Mouse (Mus musculus) heart, embryonic 13.5 days (tissue): ENCODE data around the gene Zfp566. TPM values are rescaled to one million over a fixed set of nuclear protein-coding genes. Genes with fewer than 3 reads are reported as not detected.
A peak's percentile ranks its signal among the peaks of the same experiment; 100 is the strongest.
"Not testable (repeated sequence)": the region's sequence is repeated elsewhere in the genome, so short reads cannot be mapped to it uniquely, and the experiment has no call there.

Experiments
- ATAC-seq: fragments of 200-750 bp; cut with Nextera tagmentation; 2 replicates; pipeline ENCODE4 v1.8.0; 2017; ENCODE audit warnings: moderate TSS enrichment; ENCODE audit not compliant: insufficient number of reproducible peaks, low FRiP score, low TSS enrichment; ENCODE audit errors: extremely low read depth
- H3K27ac ChIP-seq: fragments of 300-500 bp; sonication (generic); replicated peaks from 2 replicates; pipeline ENCODE4 v1.5.1; 2015; ENCODE audit warnings: moderate library complexity, mild to moderate bottlenecking, inconsistent platforms
- H3K27me3 ChIP-seq: fragments of 300-500 bp; sonication (generic); replicated peaks from 2 replicates; pipeline ENCODE4 v1.6.1; 2015; ENCODE audit warnings: mild to moderate bottlenecking, inconsistent platforms
- H3K36me3 ChIP-seq: fragments of 300-500 bp; sonication (generic); 2 replicates; pipeline ENCODE4 v1.6.1; 2015; ENCODE audit warnings: mild to moderate bottlenecking, inconsistent platforms
- H3K4me1 ChIP-seq: fragments of 300-500 bp; sonication (generic); 2 replicates; pipeline ENCODE4 v1.6.1; 2015; ENCODE audit warnings: inconsistent platforms
- H3K4me2 ChIP-seq: fragments of 300-500 bp; sonication (generic); 2 replicates; pipeline ENCODE4 v1.6.1; 2015; ENCODE audit warnings: inconsistent platforms, mild to moderate bottlenecking, moderate library complexity
- H3K4me3 ChIP-seq: fragments of 300-500 bp; sonication (generic); 2 replicates; pipeline ENCODE4 v1.5.1; 2015; ENCODE audit warnings: moderate library complexity, mild to moderate bottlenecking, inconsistent platforms
- H3K9ac ChIP-seq: fragments of 300-500 bp; sonication (generic); 2 replicates; pipeline ENCODE4 v1.6.1; 2015; ENCODE audit warnings: inconsistent platforms, mild to moderate bottlenecking, moderate library complexity
- H3K9me3 ChIP-seq: fragments of 300-500 bp; sonication (generic); 2 replicates; pipeline ENCODE4 v1.6.1; 2016; ENCODE audit warnings: inconsistent platforms
- WGBS: fragments of 180-500 bp; shearing (Covaris S2); methylation state at CpG from one replicate; pipeline ENCODE4 v1.1.7; 2015; ENCODE audit warnings: mixed read lengths; 5-methylcytosine and 5-hydroxymethylcytosine counted together
- polyA plus RNA-seq: library from polyadenylated mRNA; unstranded; fragments of >200 nt; fragmentation: Nextera tagmentation; extraction: Ambion mirVana; gene quantifications from 2 replicates; pipeline ENCODE4 v1.2.1, GENCODE M21; 2015

Gene Zfp566
- 4.7 and 6.0 TPM in 2 replicates for polyA plus RNA-seq

DNA sequence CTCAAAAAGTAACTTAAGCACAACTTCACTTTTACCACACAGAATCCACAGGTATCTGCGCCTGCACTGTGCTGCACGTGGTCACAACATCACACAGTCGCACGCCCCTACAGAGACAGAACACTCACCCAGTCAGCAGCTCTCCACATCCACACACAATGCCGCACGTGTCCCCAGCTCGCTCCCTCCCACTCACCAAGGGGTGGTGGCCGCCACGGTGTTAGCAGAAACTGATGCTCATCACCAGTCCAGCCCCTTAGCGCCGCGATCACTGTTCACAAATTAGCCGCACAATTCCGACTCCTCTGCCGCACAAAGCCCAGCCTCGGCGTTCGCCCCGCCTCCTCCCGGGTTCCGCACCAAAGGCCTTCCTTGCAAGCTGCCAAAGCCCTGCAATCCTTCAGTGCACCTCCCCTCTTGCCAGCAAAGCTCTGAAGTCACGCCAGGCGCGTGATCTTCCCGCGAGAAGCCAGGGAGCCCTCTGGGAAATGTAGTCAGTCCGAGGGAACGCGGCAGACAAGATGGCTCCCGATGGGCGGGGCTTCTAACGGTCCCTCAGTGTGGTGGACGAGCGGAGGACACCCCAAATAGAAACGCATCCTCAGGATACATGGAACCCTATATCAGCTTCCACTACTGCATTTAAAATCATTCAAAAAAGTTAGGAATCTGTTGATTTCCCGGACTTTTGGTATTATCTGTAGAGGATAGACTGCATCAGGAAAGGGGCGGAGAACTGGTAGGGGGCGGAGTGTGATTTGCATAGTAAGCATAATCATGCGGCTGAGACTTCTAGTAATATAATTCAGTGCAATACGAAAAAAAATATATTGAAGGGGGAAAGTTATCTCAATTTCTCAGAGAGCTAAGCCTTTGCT is at the start of gene Zfp566, which contains the start of gene Gm26920:
Zfp566 (minus strand) TSS at position 436 of the 878 bp plus-strand sequence.
Gm26920 (minus strand) TSS at position 319 of the 878 bp plus-strand sequence.
- 0% methylated on average over 40 of the region's 40 CpGs for WGBS
- Histone ChIP-seq H3K9ac (peak within 1 kb of the TSS; percentile 88), H3K4me2 (peak within 1 kb of the TSS; percentile 82), H3K27me3 (no peaks in the 10 kb centered on the region), H3K9me3 (no peaks in the 10 kb centered on the region), H3K4me1 (peaks cover 26% of the 10 kb centered on the region), H3K36me3 (peaks cover 18% of the 10 kb centered on the region), H3K4me3 (peak within 1 kb of the TSS; percentile 72), H3K27ac (peak within 1 kb of the TSS; percentile 81)
- peak; percentile 88 for ATAC-seq

DNA sequence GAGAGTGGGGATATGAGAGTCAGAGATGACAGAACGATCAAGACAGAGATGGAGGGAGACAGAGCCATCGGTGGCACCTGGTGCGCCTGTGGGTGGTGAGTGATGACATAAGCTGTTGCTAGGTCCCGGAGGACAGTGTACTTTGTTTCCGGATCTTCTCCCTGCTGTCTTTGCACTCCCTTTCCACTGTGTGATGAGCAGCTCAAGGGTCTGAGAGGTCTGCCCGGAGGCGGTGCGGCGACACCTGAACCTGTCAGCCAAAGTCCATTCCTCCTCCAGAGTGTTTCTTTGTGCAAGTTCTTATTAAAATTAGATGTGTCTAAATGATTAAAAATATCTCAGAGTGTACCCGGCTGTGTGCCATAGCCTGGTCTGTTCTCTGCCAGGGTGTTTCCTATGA is 46.5 kb upstream of the Zfp566 start:
- Histone ChIP-seq H3K4me1 (no peaks in the 10 kb centered on the region), H3K4me3 (no peak overlapping the region), H3K9me3 (peaks cover 11% of the 10 kb centered on the region; the same call in 1 of the 2 replicates), H3K27me3 (no peaks in the 10 kb centered on the region), H3K36me3 (peaks cover 92% of the 10 kb centered on the region), H3K27ac (no peak overlapping the region), H3K9ac (no peak overlapping the region), H3K4me2 (no peak overlapping the region)
- no peak for ATAC-seq
- WGBS, result 83% methylated on average over 10 of the region's 10 CpGs

DNA sequence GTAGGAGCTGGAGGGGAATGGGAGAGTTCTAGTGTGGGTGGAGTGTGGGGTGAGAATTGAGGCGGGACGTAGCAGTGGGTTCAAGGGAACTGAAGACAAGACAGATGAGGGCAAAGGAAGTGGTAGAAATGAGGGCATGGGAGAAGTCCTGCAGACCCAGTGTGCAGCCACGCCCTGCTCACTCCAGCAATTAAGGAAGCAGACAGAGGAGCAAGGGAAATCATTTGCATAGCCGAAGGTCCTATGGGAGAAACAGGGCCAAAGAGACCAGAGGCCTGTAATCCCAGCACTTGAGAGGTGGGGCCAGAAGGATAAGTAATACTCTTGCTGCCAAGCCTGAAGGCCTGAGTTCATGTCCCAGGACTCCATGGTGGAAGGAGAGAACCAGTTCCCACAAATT is 42.1 kb upstream of the Zfp566 start:
- ATAC-seq, result no peak
- WGBS, result 85% methylated on average over 4 of the region's 4 CpGs
- Histone ChIP-seq H3K36me3 (peaks cover 94% of the 10 kb centered on the region), H3K4me1 (no peaks in the 10 kb centered on the region), H3K27ac (no peak overlapping the region), H3K4me3 (no peak overlapping the region), H3K9ac (no peak overlapping the region), H3K4me2 (no peak overlapping the region), H3K27me3 (no peaks in the 10 kb centered on the region), H3K9me3 (peaks cover 11% of the 10 kb centered on the region; the same call in 1 of the 2 replicates)

DNA sequence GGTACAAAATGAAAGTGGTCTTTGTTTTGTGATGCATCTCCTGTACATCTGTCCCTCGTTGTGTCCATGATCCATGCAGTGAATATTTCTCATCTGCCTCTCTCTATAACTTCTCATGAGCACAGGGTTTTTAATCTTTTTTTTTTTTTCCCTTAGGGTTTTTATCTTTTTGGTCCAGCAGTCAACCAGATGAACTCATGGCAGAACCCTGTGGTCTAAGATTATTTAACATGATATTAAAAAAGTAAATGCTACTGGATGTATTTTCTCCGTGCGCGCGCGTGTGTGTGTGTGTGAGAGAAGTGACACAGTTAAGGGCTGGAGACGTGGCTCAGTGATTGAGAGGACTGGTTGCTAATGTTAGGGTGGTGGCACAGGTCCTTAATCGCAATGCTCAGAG is 39.6 kb upstream of the Zfp566 start:
- no peak for ATAC-seq
- Histone ChIP-seq H3K4me1 (no peaks in the 10 kb centered on the region), H3K27ac (no peak overlapping the region), H3K4me2 (no peak overlapping the region), H3K9ac (no peak overlapping the region), H3K36me3 (peaks cover 94% of the 10 kb centered on the region), H3K27me3 (no peaks in the 10 kb centered on the region), H3K9me3 (peaks cover 11% of the 10 kb centered on the region; the same call in 1 of the 2 replicates), H3K4me3 (no peak overlapping the region)
- 97% methylated on average over 8 of the region's 8 CpGs for WGBS

DNA sequence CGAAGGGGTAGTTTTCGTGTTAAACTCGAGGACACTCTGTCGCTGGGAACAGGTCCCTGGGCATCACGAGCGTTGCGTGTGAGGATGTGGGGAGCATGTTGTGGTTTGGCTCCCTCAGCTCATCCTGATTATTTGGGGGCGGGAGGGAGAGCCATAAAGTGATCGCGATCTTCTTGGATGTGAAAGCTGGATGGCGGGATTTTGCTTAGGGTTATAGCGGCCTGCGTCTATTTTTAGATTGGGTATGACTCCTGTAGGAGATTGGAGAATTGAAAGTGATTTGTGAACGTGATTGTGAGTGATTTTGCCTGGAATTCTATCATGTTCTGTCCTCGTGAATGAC is 31.8 kb upstream of the Zfp566 start:
- Histone ChIP-seq H3K4me3 (peak overlapping the region; percentile 85), H3K27ac (peak overlapping the region; percentile 90), H3K4me1 (peaks cover 12% of the 10 kb centered on the region), H3K9me3 (no peaks in the 10 kb centered on the region), H3K27me3 (no peaks in the 10 kb centered on the region), H3K36me3 (peaks cover 21% of the 10 kb centered on the region), H3K9ac (peak overlapping the region; percentile 93), H3K4me2 (peak overlapping the region; percentile 86)
- 5% methylated on average over 15 of the region's 15 CpGs for WGBS
- ATAC-seq, result no peak

DNA sequence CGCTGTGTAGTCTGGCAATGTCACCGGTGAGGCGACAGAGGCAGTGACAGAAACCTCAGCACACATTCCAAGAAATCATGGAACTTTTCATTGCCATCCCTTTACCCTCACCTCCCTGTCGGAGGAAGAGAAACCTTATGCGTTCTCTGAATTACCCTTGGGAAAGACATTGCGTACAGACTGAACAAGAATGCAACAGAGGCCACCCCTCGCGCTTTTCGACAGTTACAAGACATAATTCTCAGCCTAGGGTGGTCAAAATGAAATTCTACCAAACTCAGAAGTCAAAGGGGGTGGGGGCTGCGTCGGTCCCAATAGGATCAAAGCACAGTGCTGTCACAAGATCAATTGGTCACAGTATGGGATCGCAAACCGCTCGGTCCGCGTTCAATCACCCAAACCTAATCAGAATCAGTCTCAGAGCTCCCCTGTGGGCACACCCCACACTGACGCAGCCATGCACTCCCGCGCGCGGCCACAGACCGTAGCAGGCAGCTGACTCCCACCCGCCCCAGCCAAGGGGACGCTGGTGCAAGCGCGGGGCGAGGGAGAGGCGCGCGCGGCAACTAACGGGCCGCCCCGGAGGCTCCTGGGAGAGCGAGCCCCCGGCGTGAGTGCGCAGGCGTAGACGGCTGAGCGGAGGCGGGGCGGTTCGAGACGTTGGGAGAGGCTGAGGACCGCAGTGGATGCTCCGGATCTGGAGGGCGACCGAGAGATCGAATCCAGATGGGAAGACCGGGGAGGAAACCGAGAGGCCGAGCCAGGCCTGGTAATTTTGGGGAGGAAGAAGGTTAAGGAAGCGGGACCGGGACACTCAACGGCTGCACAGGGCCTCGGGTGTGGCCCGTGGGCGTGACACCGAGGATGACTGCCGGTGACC is 31.2 kb upstream of the Zfp566 start, which contains the start of gene Zfp382:
Zfp382 (plus strand) TSS at position 635 of the 880 bp plus-strand sequence.
- no peaks in the 10 kb centered on the region for H3K9me3 ChIP-seq
- peak within 1 kb of the TSS; percentile 93 for H3K9ac ChIP-seq
- H3K4me3 ChIP-seq, result peak within 1 kb of the TSS; percentile 85
- peaks cover 15% of the 10 kb centered on the region for H3K36me3 ChIP-seq
- H3K27me3 ChIP-seq, result no peaks in the 10 kb centered on the region
- H3K4me2 ChIP-seq, result peak within 1 kb of the TSS; percentile 86
- peak within 1 kb of the TSS; percentile 90 for H3K27ac ChIP-seq
- 1% methylated on average over 61 of the region's 61 CpGs for WGBS
- peaks cover 12% of the 10 kb centered on the region for H3K4me1 ChIP-seq
- peak; percentile 93 for ATAC-seq

DNA sequence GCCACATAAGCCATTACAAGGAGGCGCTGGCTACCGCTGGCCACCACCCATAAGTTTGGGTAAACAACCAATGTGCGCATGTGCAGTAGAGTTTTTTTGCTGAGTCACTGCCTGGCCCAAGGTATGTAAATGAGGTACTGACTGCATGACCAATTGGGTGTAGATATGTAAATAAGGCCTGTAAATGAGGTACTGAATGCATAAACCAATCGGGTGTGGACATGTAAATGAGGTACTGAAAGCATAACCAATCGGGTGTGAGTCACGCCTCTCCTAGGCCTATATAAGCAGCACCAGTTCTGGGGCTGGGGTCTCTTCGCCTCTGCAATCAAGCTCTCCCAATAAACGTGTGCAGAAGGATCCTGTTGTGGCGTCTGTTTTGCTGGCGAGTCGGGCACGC is 27.6 kb upstream of the Zfp566 start:
- WGBS, result 94% methylated on average over 12 of the region's 12 CpGs
- ATAC-seq, result not testable (repeated sequence)

DNA sequence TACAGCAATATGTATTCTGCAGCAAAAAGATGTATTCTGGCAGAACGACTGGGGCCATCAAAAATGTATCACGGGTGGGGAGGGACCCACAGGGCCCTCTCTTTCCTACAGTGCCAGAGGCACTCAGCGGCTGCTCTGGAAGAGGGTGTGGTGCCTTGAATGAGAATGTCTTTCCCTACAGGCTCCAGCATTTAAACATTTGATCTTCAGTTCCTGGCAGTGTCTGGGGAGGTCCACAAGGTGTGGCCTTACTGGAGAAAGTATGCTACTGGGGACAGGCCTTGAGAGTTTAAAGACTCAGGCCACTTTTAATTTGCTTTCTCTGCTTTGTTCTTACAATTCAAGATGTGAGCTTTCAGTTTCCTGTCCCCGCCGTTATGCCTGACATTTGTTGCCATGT is 25.7 kb upstream of the Zfp566 start:
- H3K4me2 ChIP-seq, result no peak overlapping the region
- WGBS, result 91% methylated on average over 5 of the region's 5 CpGs
- ATAC-seq, result no peak
- H3K36me3 ChIP-seq, result peaks cover 12% of the 10 kb centered on the region; the same call in 1 of the 2 replicates
- no peaks in the 10 kb centered on the region for H3K27me3 ChIP-seq
- H3K27ac ChIP-seq, result no peak overlapping the region
- H3K9me3 ChIP-seq, result peaks cover 16% of the 10 kb centered on the region
- peaks cover 13% of the 10 kb centered on the region for H3K4me1 ChIP-seq
- H3K4me3 ChIP-seq, result no peak overlapping the region
- H3K9ac ChIP-seq, result no peak overlapping the region

More for the DNA sequence above, 27.6 kb upstream of the Zfp566 start:
- H3K9me3 ChIP-seq, result peaks cover 16% of the 10 kb centered on the region
- peaks cover 10% of the 10 kb centered on the region for H3K4me1 ChIP-seq
- not testable (repeated sequence) for H3K27ac ChIP-seq, H3K9ac ChIP-seq, H3K4me3 ChIP-seq, H3K4me2 ChIP-seq, H3K27me3 ChIP-seq
- H3K36me3 ChIP-seq, result peaks cover 12% of the 10 kb centered on the region; the same call in 1 of the 2 replicates

DNA sequence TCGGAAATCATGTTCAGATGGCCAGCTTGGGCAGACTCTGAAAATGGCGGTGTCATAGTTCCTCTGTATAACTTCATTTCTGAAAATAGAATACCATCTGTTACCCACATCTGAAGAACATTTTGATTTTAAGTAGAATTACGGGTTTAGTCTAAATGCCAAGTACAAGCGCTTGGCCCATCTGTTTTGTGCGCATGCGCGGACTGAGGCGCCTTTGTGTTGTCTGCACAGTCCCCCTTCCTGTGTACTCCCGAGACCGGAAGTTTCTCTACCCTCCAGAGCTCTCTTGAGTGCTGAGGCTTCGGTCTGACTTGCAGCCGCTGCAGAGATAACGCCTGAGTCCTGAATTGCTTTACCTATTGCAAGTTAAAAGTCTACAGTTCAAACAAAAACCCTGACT is 9.0 kb upstream of the Zfp566 start:
- ATAC-seq, result no peak
- WGBS, result 85% methylated on average over 13 of the region's 13 CpGs

DNA sequence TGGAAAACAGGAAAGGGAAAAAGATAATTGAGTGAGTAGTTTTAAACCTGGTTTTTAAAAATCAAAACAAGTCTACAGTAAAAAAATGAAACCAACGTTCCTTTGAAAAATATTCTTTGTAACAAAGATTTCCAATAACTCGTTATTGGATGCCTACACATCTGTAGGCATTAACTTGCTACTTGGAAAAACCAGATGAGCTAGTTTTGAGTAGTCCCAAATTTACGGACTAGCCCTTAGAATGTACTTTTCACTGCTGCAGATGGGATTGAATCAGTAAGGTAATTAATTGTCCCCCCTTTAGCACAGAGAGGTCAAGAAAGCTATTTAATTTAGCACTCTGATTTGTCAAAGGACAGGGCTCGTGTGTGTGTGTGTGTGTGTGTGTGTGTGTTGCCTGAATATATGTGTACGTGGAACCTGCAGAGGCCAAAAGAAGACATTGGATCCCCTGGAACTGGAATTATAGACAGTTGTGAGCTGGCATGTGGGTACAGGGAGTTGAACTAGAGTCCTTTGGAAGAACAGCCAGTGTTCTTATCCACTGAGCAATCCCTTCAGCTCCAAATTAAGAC is 5.3 kb upstream of the Zfp566 start:
- 14% methylated on average over 5 of the region's 5 CpGs for WGBS
- H3K27ac ChIP-seq, result peak overlapping the region; percentile 97
- H3K27me3 ChIP-seq, result no peaks in the 10 kb centered on the region
- peaks cover 36% of the 10 kb centered on the region for H3K36me3 ChIP-seq
- peak overlapping the region; percentile 77 for H3K4me3 ChIP-seq
- H3K9me3 ChIP-seq, result no peaks in the 10 kb centered on the region
- peak overlapping the region; percentile 96 for H3K9ac ChIP-seq
- peaks cover 37% of the 10 kb centered on the region for H3K4me1 ChIP-seq
- no peak for ATAC-seq
- H3K4me2 ChIP-seq, result peak overlapping the region; percentile 88

More for the DNA sequence above, 9.0 kb upstream of the Zfp566 start:
- no peak overlapping the region for H3K9ac ChIP-seq
- no peak overlapping the region for H3K27ac ChIP-seq
- no peak overlapping the region for H3K4me2 ChIP-seq
- H3K36me3 ChIP-seq, result peaks cover 70% of the 10 kb centered on the region
- H3K4me1 ChIP-seq, result peaks cover 28% of the 10 kb centered on the region
- H3K27me3 ChIP-seq, result no peaks in the 10 kb centered on the region
- peaks cover 17% of the 10 kb centered on the region for H3K9me3 ChIP-seq
- H3K4me3 ChIP-seq, result no peak overlapping the region
